ENCODE assay signal across 14 mouse cellular contexts in genomic region chr5:124039602-124040001, GRCm38 (mm10).
"Had no signal": no experiment of that assay in that cellular context is flagged by ENCODE, and none has a peak within 500 bp of the region (broad histone marks: within the 10 kb centered on the region; RNA-seq: fewer than 3 reads in every experiment).

No protein-coding gene starts in this region.

- H3K9ac ChIP-seq: liver, embryonic 15.5 days; lung, embryonic 14.5 days; midbrain, embryonic 12.5 days; midbrain, embryonic 15.5 days; neural tube, embryonic 12.5 days had no signal

- H3K4me3 ChIP-seq: liver, embryonic 15.5 days; megakaryocyte, embryonic 14.5 days; midbrain, embryonic 10.5 days; midbrain, embryonic 12.5 days; midbrain, embryonic 15.5 days; neural tube, embryonic 12.5 days had no signal

- H3K36me3 ChIP-seq: liver, embryonic 15.5 days; midbrain, embryonic 10.5 days; midbrain, embryonic 12.5 days; midbrain, embryonic 15.5 days; neural tube, embryonic 12.5 days had no signal

- ATAC-seq: midbrain, embryonic 15.5 days had no signal

- DNase-seq: lung, adult 18-20 months; lung, embryonic 14.5 days; lung, postnatal 10 days; lung, postnatal 4 days; right cerebral cortex, postnatal 14 days; thymus, adult 18-20 months; thymus, postnatal 14 days; thymus, postnatal 36 days had no signal

- H3K27me3 ChIP-seq: liver, embryonic 15.5 days; megakaryocyte, embryonic 14.5 days; midbrain, embryonic 15.5 days; neural tube, embryonic 12.5 days had no signal

- H3K27ac ChIP-seq: liver, embryonic 15.5 days; midbrain, embryonic 10.5 days; midbrain, embryonic 12.5 days; midbrain, embryonic 15.5 days; neural tube, embryonic 12.5 days had no signal

- H3K9me3 ChIP-seq: liver, embryonic 15.5 days; megakaryocyte, embryonic 14.5 days; midbrain, embryonic 10.5 days; midbrain, embryonic 12.5 days; midbrain, embryonic 15.5 days; neural tube, embryonic 12.5 days had no signal

- H3K4me2 ChIP-seq: liver, embryonic 15.5 days; lung, embryonic 14.5 days; midbrain, embryonic 12.5 days; midbrain, embryonic 15.5 days; neural tube, embryonic 12.5 days had no signal
